In genomic region chr19:39711116-39711515, GRCm38 (mm10) we compare ENCODE assay signal across 13 mouse cellular contexts. TPM values are rescaled to one million over a fixed set of nuclear protein-coding genes. Genes with fewer than 3 reads are reported as not detected.
"Had no signal": no experiment of that assay in that cellular context is flagged by ENCODE, and none has a peak within 500 bp of the region (broad histone marks: within the 10 kb centered on the region; RNA-seq: fewer than 3 reads in every experiment).

No protein-coding gene starts in this region.

RNA-seq across cellular contexts. Expression of gene Cyp2c68, which starts 29.7 kb away (rescaled TPM):
- polyA plus RNA-seq: heart, embryonic 14.5 days; heart, embryonic 15.5 days; heart, postnatal 0 days; hindbrain, embryonic 10.5 days; hindbrain, embryonic 11.5 days; hindbrain, embryonic 12.5 days; hindbrain, embryonic 13.5 days; hindbrain, embryonic 14.5 days; hindbrain, embryonic 16.5 days; hindbrain, postnatal 0 days; inflammation-experienced regulatory T-cells, adult 6 months; kidney, embryonic 14.5 days; kidney, postnatal 0 days had no signal
